Mouse (Mus musculus) forebrain, embryonic 12.5 days (tissue): ENCODE data around the gene Senp3. TPM values are rescaled to one million over a fixed set of nuclear protein-coding genes. Genes with fewer than 3 reads are reported as not detected.

ENCODE experiments used
- ATAC-seq: fragments of 200-750 bp; cut with Nextera tagmentation; 2 replicates; pipeline ENCODE4 v1.8.0; 2017; ENCODE audit warnings: moderate TSS enrichment; ENCODE audit not compliant: low FRiP score
- H3K27ac ChIP-seq: fragments of 300-500 bp; sonication (generic); 2 replicates; pipeline ENCODE4 v1.5.1; 2016; ENCODE audit warnings: mild to moderate bottlenecking
- H3K27me3 ChIP-seq: fragments of 300-500 bp; sonication (generic); 2 replicates; pipeline ENCODE4 v1.6.1; 2016; ENCODE audit warnings: mild to moderate bottlenecking
- H3K36me3 ChIP-seq: fragments of 300-500 bp; sonication (generic); replicated peaks from 2 replicates; pipeline ENCODE4 v1.6.1; 2016; ENCODE audit warnings: mild to moderate bottlenecking
- H3K4me1 ChIP-seq: fragments of 300-500 bp; sonication (generic); 2 replicates; pipeline ENCODE4 v1.6.1; 2016
- H3K4me2 ChIP-seq: fragments of 300-500 bp; sonication (generic); 2 replicates; pipeline ENCODE4 v1.6.1; 2016; ENCODE audit warnings: mild to moderate bottlenecking, moderate library complexity
- H3K4me3 ChIP-seq: fragments of 300-500 bp; sonication (generic); replicated peaks from 2 replicates; pipeline ENCODE4 v1.5.1; 2016; ENCODE audit warnings: mild to moderate bottlenecking
- H3K9ac ChIP-seq: fragments of 300-500 bp; sonication (generic); 2 replicates; pipeline ENCODE4 v1.6.1; 2016; ENCODE audit warnings: mild to moderate bottlenecking
- H3K9me3 ChIP-seq: fragments of 300-500 bp; sonication (generic); 2 replicates; pipeline ENCODE4 v1.6.1; 2016
- WGBS: fragments of 180-500 bp; shearing (Covaris S2); methylation state at CpG from one replicate; pipeline ENCODE4 v1.1.7; 2016; 5-methylcytosine and 5-hydroxymethylcytosine counted together
- polyA plus RNA-seq: library from polyadenylated mRNA; unstranded; fragments of >200 nt; fragmentation: Nextera tagmentation; extraction: Ambion mirVana; gene quantifications from 2 replicates; pipeline ENCODE4 v1.2.1, GENCODE M21; 2016

Gene Senp3
- polyA plus RNA-seq, 1 experiment from 2014 or later, result 119 TPM

DNA sequence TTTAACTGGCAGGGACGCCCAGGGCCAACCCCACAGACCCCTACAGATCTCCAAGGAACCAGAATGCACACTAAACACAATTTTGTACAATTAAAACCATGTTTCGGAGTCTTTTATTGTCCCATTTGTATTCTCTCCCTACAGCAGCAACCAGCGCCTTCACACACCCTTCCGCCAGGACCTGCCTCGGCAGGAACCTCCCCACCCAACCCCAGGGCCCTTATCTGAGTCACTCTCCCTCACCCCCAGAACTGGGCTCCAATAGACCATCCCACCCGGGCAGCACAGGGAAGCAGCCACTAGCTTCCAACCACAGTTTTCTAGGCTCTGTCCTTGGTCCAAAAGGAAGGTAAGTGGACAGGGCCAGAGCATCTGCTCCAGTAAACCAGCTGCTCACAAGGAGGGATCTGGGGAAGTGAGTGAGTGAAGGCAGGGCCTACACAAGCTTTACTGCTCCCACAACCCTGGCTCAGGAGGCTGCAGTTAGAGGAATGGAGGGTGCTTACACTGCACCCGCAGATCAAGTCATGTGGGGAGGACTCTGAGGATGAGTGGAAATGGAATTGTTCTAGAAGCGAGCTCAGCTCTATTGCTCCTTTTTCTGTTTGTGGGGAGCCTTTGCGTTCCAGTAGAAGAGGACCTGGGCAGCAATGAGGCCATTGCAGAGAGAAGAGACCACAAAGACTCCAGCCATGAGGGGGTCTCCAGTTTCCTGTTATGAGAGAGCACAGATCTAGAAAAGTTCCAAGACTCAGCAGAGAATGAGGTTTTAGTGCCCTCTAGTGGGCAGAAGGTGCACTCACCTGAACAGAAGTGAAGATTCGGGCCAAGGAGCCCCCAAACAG is 25.0 kb downstream of the Senp3 start:
- Histone ChIP-seq H3K27me3 (no peaks in the 10 kb centered on the region), H3K36me3 (peaks cover 62% of the 10 kb centered on the region), H3K27ac (peak overlapping the region; percentile 36), H3K4me2 (no peak overlapping the region), H3K9ac (no peak overlapping the region), H3K4me3 (0 out of 2 replicates have a peak overlapping the region, but pooled peaks have one; percentile 2), H3K9me3 (no peaks in the 10 kb centered on the region), H3K4me1 (peaks cover 27% of the 10 kb centered on the region)
- 82% methylated on average over 10 of the region's 10 CpGs for WGBS
- no peak for ATAC-seq

DNA sequence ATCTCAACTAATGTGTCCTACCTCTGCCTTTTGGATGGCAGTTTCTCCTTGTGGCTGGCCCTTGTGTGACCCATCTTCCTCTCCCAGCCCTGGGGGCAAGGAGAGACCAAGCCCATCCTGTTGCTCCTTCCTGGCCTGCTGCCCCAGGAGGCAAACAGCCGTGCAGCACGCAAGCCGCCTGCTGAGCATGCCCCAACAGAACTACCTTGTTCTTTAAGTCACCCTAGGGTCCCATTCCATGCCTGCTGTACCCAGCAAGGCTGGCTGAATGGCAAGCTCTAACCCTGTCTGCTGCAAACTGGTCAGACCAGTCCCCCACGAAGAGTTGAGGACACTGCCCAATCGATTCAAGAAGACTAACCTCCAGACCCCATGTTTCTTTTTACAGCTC is 25.8 kb downstream of the Senp3 start:
- no peak overlapping the region for H3K4me3 ChIP-seq
- no peaks in the 10 kb centered on the region for H3K9me3 ChIP-seq
- H3K27me3 ChIP-seq, result no peaks in the 10 kb centered on the region
- no peak overlapping the region for H3K4me2 ChIP-seq
- WGBS, result 87% methylated on average over 5 of the region's 5 CpGs
- H3K27ac ChIP-seq, result no peak overlapping the region
- no peak for ATAC-seq
- no peak overlapping the region for H3K9ac ChIP-seq
- peaks cover 19% of the 10 kb centered on the region for H3K4me1 ChIP-seq
- H3K36me3 ChIP-seq, result peaks cover 70% of the 10 kb centered on the region

DNA sequence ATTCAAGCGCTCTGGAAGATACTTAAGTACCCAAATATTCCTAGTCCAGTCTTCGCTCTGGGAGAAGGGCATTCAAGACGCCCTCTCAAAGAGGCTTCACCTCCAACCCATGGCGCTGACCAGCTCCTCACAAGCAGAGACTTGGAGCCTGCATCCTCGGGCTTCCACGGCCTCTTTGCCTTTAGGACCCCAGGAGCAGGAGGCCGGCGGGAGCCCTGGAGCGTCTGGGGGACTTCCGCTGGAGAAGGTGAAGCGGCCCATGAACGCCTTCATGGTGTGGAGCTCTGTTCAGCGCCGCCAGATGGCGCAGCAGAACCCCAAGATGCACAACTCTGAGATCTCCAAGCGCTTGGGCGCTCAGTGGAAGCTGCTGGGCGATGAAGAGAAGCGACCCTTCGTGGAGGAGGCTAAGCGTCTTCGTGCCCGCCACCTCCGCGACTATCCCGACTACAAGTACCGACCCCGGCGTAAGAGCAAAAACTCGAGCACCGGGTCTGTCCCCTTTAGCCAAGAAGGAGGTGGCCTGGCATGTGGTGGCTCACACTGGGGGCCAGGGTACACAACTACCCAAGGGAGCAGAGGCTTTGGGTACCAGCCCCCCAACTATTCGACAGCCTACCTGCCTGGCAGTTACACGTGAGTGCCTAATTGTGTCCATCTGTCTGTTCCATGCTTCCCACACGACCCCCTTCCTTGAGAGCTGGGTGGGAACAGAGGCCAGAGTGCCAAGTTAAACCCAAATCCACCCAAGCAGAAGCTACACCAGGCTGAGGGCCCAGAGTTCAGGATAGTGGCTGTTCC is 26.4 kb downstream of the Senp3 start, which contains the start of gene Sox15:
Gene Sox15 (plus strand): TSS at position 51 of the 801 bp plus-strand sequence.
- Histone ChIP-seq H3K9ac (no peak within 1 kb of the TSS), H3K36me3 (peaks cover 76% of the 10 kb centered on the region), H3K4me3 (no peak within 1 kb of the TSS; the same call in 1 of the 2 replicates), H3K9me3 (no peaks in the 10 kb centered on the region), H3K4me2 (no peak within 1 kb of the TSS), H3K4me1 (peaks cover 16% of the 10 kb centered on the region), H3K27me3 (no peaks in the 10 kb centered on the region), H3K27ac (peak within 1 kb of the TSS; percentile 46; the same call in 1 of the 2 replicates)
- 25% methylated on average over 34 of the region's 34 CpGs for WGBS
- peak; percentile 79 for ATAC-seq

DNA sequence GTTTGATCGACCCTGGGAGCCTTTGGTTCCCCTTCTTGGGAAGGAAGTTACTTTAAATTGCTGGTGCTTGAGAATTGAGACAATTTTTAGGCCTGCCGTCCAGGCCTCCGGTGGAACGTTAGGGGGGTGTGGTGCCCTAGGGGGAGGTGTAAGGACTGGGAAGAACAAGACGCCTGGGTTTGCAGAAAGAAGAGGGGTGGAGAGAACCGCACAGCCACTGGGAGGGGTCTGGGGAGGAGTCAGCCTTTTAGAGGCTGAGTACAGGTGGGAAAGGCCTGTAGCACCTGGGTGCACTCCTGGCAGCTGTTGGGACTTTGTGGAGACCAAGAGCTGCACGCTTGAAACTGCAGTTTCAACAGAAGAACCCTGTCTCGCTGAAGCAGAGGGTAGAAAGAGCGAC is 27.1 kb downstream of the Senp3 start:
- WGBS, result 43% methylated on average over 9 of the region's 9 CpGs
- Histone ChIP-seq H3K27me3 (no peaks in the 10 kb centered on the region), H3K9me3 (no peaks in the 10 kb centered on the region), H3K4me1 (peaks cover 16% of the 10 kb centered on the region), H3K4me2 (no peak overlapping the region), H3K4me3 (no peak overlapping the region), H3K27ac (peak overlapping the region; percentile 46; the same call in 1 of the 2 replicates), H3K9ac (no peak overlapping the region), H3K36me3 (peaks cover 83% of the 10 kb centered on the region)
- ATAC-seq, result no peak

DNA sequence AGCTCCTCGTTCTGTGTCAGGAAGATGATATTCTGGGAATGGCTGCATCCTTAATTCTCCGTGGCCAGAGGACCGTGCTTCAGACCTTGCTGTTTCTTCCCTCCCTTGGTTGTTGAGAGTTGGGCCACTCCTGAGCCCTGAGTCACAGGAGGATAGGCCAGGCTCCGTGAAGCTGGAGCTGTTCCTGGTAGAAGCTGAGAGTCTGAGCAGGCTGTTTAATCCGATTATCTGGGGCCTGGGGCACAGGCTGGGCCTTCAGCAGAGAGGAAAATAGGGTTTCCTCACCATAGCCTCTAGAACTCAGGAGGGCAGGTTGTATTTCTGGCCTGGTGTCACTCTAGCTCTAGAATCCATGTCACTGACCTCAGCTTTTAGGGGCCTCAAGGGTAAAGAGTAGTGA is 28.5 kb downstream of the Senp3 start:
- Histone ChIP-seq H3K4me2 (no peak overlapping the region), H3K4me3 (no peak overlapping the region), H3K9me3 (no peaks in the 10 kb centered on the region), H3K27ac (no peak overlapping the region; the same call in 1 of the 2 replicates), H3K27me3 (no peaks in the 10 kb centered on the region), H3K9ac (no peak overlapping the region), H3K36me3 (peaks cover 88% of the 10 kb centered on the region), H3K4me1 (peaks cover 16% of the 10 kb centered on the region)
- 68% methylated on average over 5 of the region's 5 CpGs for WGBS
- ATAC-seq, result no peak

DNA sequence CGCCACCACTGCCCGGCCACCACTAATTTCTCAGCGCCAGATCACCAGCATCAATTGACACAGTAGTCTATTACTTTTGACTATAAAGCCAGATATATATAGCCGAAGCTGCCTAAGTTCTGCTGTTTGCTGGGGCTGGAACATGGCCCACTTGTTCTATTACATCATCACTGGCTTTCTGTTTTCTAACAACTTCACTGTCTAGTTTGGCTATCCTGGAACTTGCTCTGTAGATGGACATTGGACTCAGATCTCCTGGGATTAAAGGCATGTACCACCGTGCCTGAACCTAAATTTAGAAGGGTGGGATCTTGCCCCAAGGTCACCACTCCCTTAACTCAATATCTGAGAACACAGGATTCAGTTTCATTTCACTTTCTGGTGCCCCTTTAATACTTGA is 36.0 kb downstream of the Senp3 start:
- Histone ChIP-seq H3K4me1 (no peaks in the 10 kb centered on the region), H3K36me3 (peaks cover 97% of the 10 kb centered on the region), H3K27me3 (no peaks in the 10 kb centered on the region), H3K27ac (no peak overlapping the region), H3K9me3 (no peaks in the 10 kb centered on the region), H3K9ac (no peak overlapping the region), H3K4me2 (no peak overlapping the region), H3K4me3 (no peak overlapping the region)
- no peak for ATAC-seq
- 96% methylated on average over 5 of the region's 5 CpGs for WGBS

DNA sequence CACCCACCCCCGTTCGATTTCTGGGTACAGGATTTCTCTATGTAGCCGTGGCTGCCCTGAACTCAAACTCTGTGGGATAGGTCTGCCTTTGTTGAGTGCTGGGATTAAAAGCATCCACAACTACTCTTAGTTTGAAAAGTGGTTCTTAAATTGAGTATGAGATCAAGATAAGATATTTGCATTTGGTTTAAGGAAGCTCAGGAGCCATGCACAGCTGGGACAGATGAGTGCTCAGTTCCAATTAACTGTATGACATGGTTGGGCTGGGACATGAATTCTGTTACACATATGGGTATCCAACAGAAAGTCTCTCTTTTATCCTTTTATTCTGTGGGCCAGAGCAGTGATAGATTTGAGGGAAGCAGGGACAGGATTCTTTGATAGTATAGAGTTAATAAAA is 46.4 kb downstream of the Senp3 start:
- no peak overlapping the region for H3K27ac ChIP-seq
- H3K36me3 ChIP-seq, result peaks cover 30% of the 10 kb centered on the region
- H3K4me3 ChIP-seq, result no peak overlapping the region
- no peaks in the 10 kb centered on the region for H3K9me3 ChIP-seq
- no peak overlapping the region; the same call in 1 of the 2 replicates for H3K9ac ChIP-seq
- H3K27me3 ChIP-seq, result no peaks in the 10 kb centered on the region
- no peak for ATAC-seq
- 92% methylated on average over 3 of the region's 3 CpGs for WGBS
- peaks cover 25% of the 10 kb centered on the region for H3K4me1 ChIP-seq
- peak overlapping the region; percentile 60 for H3K4me2 ChIP-seq

DNA sequence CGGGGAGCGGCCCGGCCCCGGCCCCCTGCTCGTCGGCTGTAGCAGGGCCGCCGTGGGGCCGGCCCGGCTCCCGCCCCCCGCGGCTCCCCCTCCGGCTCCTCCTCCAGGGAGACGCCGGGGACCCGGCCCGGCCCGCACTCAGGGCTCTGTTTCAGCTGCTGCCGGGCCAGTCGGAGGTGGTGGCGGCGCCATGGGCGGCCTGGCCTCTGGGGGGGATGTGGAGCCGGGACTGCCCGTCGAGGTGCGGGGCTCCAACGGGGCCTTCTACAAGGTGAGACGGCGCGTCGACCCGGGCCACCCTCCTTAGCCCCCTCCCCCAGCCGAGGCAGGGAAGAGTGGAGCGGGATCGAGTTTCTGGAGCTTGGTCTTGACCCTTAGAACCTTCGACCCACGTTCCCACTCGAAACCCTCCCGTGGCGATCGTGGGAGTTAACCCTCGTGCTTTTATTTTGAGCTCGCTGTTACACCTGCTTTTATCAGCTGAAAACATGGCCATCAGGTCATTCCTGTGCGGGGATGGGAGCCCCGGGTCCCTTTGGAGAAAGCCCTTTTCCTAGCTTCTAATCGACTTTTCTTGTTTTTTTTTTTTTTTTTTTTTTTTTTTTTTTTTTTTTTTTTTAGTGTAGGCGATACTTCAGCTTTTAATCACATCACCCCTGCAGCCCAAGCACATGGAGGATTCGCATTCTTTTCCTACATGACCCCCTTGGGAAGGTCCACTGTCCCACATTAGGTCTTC is 48.6 kb downstream of the Senp3 start:
- H3K4me1 ChIP-seq, result peaks cover 25% of the 10 kb centered on the region
- peak; percentile 71 for ATAC-seq
- H3K4me3 ChIP-seq, result peak overlapping the region; percentile 99
- peak overlapping the region; percentile 98 for H3K27ac ChIP-seq
- peaks cover 14% of the 10 kb centered on the region for H3K36me3 ChIP-seq
- WGBS, result under 1% methylated on average over 39 of the region's 50 CpGs
- peak overlapping the region; percentile 60 for H3K4me2 ChIP-seq
- no peaks in the 10 kb centered on the region for H3K9me3 ChIP-seq
- H3K9ac ChIP-seq, result peak overlapping the region; percentile 100
- H3K27me3 ChIP-seq, result no peaks in the 10 kb centered on the region

DNA sequence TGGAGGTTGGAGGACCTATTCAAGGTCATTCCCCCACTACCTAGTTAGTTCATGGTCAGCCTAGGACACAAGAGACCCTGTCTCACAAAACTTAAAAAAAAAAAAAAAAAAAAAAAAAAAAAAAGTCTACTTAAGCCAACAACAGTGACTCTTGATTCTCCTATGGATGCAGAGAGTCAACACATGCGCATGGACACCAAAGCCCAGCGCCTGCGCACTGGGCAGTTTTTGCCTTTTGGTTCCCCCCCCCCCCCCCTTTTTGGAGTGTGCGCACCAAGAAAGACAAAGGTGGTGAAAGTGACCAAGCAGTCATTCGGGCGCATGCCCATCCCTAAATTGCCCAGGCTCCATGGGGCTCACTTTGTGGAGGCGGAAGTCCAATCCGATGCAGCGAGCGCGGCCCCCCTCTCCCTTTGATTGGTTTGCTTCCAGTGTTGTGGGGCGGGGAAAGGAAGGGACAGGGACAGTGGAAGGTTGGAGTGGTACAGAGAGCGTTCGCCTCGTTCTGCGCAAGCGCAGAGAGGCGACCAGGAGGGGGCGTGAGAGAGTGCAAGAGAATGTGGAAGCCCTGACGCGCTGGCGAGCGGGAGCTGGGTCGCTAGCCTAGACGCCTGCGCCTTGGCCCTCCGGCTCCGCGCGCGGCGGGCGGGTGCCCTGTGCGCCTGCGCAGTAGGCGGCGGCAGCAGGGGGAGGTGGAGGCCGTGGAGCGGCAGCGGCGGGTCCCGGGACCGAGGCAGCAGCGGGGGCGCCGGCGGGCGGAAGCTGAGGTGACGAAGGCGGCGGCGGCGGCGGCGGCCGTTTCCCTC is 49.4 kb downstream of the Senp3 start, which contains the start of gene Fxr2:
Gene Fxr2 (plus strand): TSS at position 707 of the 806 bp plus-strand sequence.
- peak within 1 kb of the TSS; percentile 98 for H3K27ac ChIP-seq
- H3K4me2 ChIP-seq, result peak within 1 kb of the TSS; percentile 60
- no peaks in the 10 kb centered on the region for H3K9me3 ChIP-seq
- H3K4me1 ChIP-seq, result peaks cover 25% of the 10 kb centered on the region
- H3K36me3 ChIP-seq, result peaks cover 10% of the 10 kb centered on the region
- H3K4me3 ChIP-seq, result peak within 1 kb of the TSS; percentile 99
- peak within 1 kb of the TSS; percentile 100 for H3K9ac ChIP-seq
- WGBS, result under 1% methylated on average over 33 of the region's 56 CpGs
- H3K27me3 ChIP-seq, result no peaks in the 10 kb centered on the region
- peak; percentile 97 for ATAC-seq

DNA sequence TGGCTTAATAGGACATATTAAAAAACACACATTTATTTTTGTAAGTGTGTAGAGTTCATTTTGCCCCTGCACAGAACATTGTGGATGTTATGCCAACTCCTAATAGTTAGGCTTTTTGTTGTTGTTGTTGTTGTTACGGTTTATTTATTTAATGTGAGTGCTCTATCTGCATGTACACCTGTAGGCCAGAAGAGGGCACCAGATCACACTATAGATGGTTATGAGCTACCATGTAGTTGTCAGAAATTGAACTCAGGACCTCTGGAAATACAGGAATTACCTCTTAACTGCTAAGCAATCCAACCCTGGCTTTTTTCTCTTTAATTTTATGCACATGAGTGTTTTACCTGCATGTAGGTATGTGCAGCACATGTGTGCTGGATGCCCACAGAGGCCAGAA is 52.1 kb downstream of the Senp3 start:
- Histone ChIP-seq H3K4me1 (peaks cover 12% of the 10 kb centered on the region), H3K4me3 (no peak overlapping the region), H3K27ac (no peak overlapping the region), H3K9me3 (no peaks in the 10 kb centered on the region), H3K9ac (no peak overlapping the region), H3K27me3 (no peaks in the 10 kb centered on the region), H3K4me2 (no peak overlapping the region), H3K36me3 (no peaks in the 10 kb centered on the region)
- ATAC-seq, result no peak
- 63% methylated on average over 1 of the region's 1 CpGs for WGBS

DNA sequence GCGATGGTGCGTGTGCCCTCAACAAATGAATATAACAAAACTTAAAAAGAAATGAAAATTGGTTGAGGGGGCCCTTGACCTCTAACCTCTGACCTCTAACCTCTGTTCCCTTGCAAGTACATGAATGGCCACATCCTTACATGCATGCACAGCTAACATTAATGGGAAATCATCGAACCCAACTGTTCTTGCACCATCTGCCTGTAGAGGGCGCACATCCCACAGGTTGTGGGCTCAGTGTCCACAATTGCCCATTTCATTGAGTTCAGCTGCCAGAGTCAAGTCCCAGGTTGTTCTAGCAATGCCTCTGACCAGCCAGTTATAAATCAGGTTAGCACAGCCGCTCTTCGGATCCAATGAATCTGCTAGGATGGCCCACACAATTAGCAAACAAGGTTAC is 53.6 kb downstream of the Senp3 start:
- no peaks in the 10 kb centered on the region for H3K4me1 ChIP-seq
- H3K4me2 ChIP-seq, result no peak overlapping the region
- H3K27me3 ChIP-seq, result no peaks in the 10 kb centered on the region
- 39% methylated on average over 6 of the region's 6 CpGs for WGBS
- no peak for ATAC-seq
- no peaks in the 10 kb centered on the region for H3K9me3 ChIP-seq
- H3K36me3 ChIP-seq, result no peaks in the 10 kb centered on the region
- no peak overlapping the region for H3K9ac ChIP-seq
- H3K4me3 ChIP-seq, result no peak overlapping the region
- H3K27ac ChIP-seq, result no peak overlapping the region
